Mouse (Mus musculus) urinary bladder, postnatal 25 days (tissue): ENCODE results near the gene Gm20883.
"Not testable (repeated sequence)": the region's sequence is repeated elsewhere in the genome, so short reads cannot be mapped to it uniquely, and the experiment has no call there.

Experiments
- DNase-seq: peaks from one replicate; pipeline ENCODE4 v3.0.0; 2022; ENCODE audit warnings: low spot score

Gm20883 gene

GRCm38 (mm10) chrY:50607951-50608350 lies at the start of gene Gm20883:
TSS of gene Gm20883 (plus strand) at chrY:50608251.
- DNase-seq, result not testable (repeated sequence)
